Mouse (Mus musculus) heart, embryonic 13.5 days (tissue): ENCODE results near the gene Fhod1. TPM values are rescaled to one million over a fixed set of nuclear protein-coding genes. Genes with fewer than 3 reads are reported as not detected.
A peak's percentile ranks its signal among the peaks of the same experiment; 100 is the strongest.

Experiments used
- ATAC-seq: fragments of 200-750 bp; cut with Nextera tagmentation; 2 replicates; pipeline ENCODE4 v1.8.0; 2017; ENCODE audit warnings: moderate TSS enrichment; ENCODE audit not compliant: insufficient number of reproducible peaks, low FRiP score, low TSS enrichment; ENCODE audit errors: extremely low read depth
- H3K27ac ChIP-seq: fragments of 300-500 bp; sonication (generic); replicated peaks from 2 replicates; pipeline ENCODE4 v1.5.1; 2015; ENCODE audit warnings: moderate library complexity, mild to moderate bottlenecking, inconsistent platforms
- H3K27me3 ChIP-seq: fragments of 300-500 bp; sonication (generic); replicated peaks from 2 replicates; pipeline ENCODE4 v1.6.1; 2015; ENCODE audit warnings: mild to moderate bottlenecking, inconsistent platforms
- H3K36me3 ChIP-seq: fragments of 300-500 bp; sonication (generic); 2 replicates; pipeline ENCODE4 v1.6.1; 2015; ENCODE audit warnings: mild to moderate bottlenecking, inconsistent platforms
- H3K4me1 ChIP-seq: fragments of 300-500 bp; sonication (generic); 2 replicates; pipeline ENCODE4 v1.6.1; 2015; ENCODE audit warnings: inconsistent platforms
- H3K4me2 ChIP-seq: fragments of 300-500 bp; sonication (generic); 2 replicates; pipeline ENCODE4 v1.6.1; 2015; ENCODE audit warnings: inconsistent platforms, mild to moderate bottlenecking, moderate library complexity
- H3K4me3 ChIP-seq: fragments of 300-500 bp; sonication (generic); 2 replicates; pipeline ENCODE4 v1.5.1; 2015; ENCODE audit warnings: moderate library complexity, mild to moderate bottlenecking, inconsistent platforms
- H3K9ac ChIP-seq: fragments of 300-500 bp; sonication (generic); 2 replicates; pipeline ENCODE4 v1.6.1; 2015; ENCODE audit warnings: inconsistent platforms, mild to moderate bottlenecking, moderate library complexity
- H3K9me3 ChIP-seq: fragments of 300-500 bp; sonication (generic); 2 replicates; pipeline ENCODE4 v1.6.1; 2016; ENCODE audit warnings: inconsistent platforms
- WGBS: fragments of 180-500 bp; shearing (Covaris S2); methylation state at CpG from one replicate; pipeline ENCODE4 v1.1.7; 2015; ENCODE audit warnings: mixed read lengths; 5-methylcytosine and 5-hydroxymethylcytosine counted together
- microRNA counts: library from miRNA; unstranded; fragments of <30 nt; microRNA quantifications from one replicate; lab custom pipeline; 2016
- microRNA-seq: library from miRNA; unstranded; fragments of <30 nt; microRNA quantifications from one replicate; pipeline ENCODE4, GENCODE M21; 2016
- polyA plus RNA-seq: library from polyadenylated mRNA; unstranded; fragments of >200 nt; fragmentation: Nextera tagmentation; extraction: Ambion mirVana; gene quantifications from 2 replicates; pipeline ENCODE4 v1.2.1, GENCODE M21; 2015

Fhod1 gene
- polyA plus RNA-seq, 1 experiment from 2014 or later, result 2.0 TPM

- no peak overlapping the region for H3K27ac ChIP-seq
- H3K4me2 ChIP-seq, result no peak overlapping the region
- 65% methylated on average over 3 of the region's 3 CpGs for WGBS
- peaks cover 20% of the 10 kb centered on the region for H3K36me3 ChIP-seq
- no peak for ATAC-seq
- H3K4me3 ChIP-seq, result no peak overlapping the region
- H3K9me3 ChIP-seq, result no peaks in the 10 kb centered on the region
- H3K4me1 ChIP-seq, result peaks cover 30% of the 10 kb centered on the region
- peaks cover 82% of the 10 kb centered on the region for H3K27me3 ChIP-seq
- H3K9ac ChIP-seq, result no peak overlapping the region
These were observed 67.2 kb downstream of the Fhod1 start for GRCm38 (mm10) chr8:105280567-105280966.

MicroRNAs encoded within 50 kb of the gene (microRNA counts, 519-probe panel; counts per million panel counts)
- microRNA mmu-miR-328 (lab: Ali Mortazavi, UCI), result 3,480 counts per million, percentile 70 among the panel's probes with 10 or more counts

Small RNA genes lying within 50 kb of the gene (microRNA-seq; reads per million reads assigned to microRNA genes)
- gene Gm27320 (not detected), gene Mir328 (295 reads per million, percentile 68 among the genes with 10 or more reads in this experiment)

Other genes starting within 250 kb of the Fhod1 start
- gene Ces4a, start 216.2 kb downstream of the Fhod1 start, polyA plus RNA-seq, result not detected in 2 replicates
- gene Cbfb, start 177.3 kb downstream of the Fhod1 start, polyA plus RNA-seq, result 39.4 and 43.0 TPM in 2 replicates
- 17.3 and 18.2 TPM in 2 replicates for gene D230025D16Rik, start 122.8 kb downstream of the Fhod1 start, polyA plus RNA-seq
- 11.8 and 14.5 TPM in 2 replicates for gene B3gnt9, start 92.8 kb downstream of the Fhod1 start, polyA plus RNA-seq
- gene Tradd, start 83.3 kb downstream of the Fhod1 start, polyA plus RNA-seq, result 18.3 and 18.8 TPM in 2 replicates
- 3.2 and 3.3 TPM in 2 replicates for gene Fbxl8, start 83.3 kb downstream of the Fhod1 start, polyA plus RNA-seq
- 0.15 TPM in 1 of 2 replicates, not detected in the other for gene Hsf4, start 78.2 kb downstream of the Fhod1 start, polyA plus RNA-seq
- gene Nol3, start 71.8 kb downstream of the Fhod1 start, polyA plus RNA-seq, result 2.5 and 2.7 TPM in 2 replicates
- gene 4931428F04Rik, start 58.1 kb downstream of the Fhod1 start, polyA plus RNA-seq, result 6.0 and 6.5 TPM in 2 replicates
- gene Exoc3l, start 51.9 kb downstream of the Fhod1 start, polyA plus RNA-seq, result 15.5 and 15.9 TPM in 2 replicates
- gene E2f4, start 50.3 kb downstream of the Fhod1 start, polyA plus RNA-seq, result 58.7 and 59.3 TPM in 2 replicates
- gene Elmo3, start 42.4 kb downstream of the Fhod1 start, polyA plus RNA-seq, result 2.3 and 2.6 TPM in 2 replicates
- 0.96 and 1.2 TPM in 2 replicates for gene Lrrc29, start 21.7 kb downstream of the Fhod1 start, polyA plus RNA-seq
- gene Tmem208, start 21.6 kb downstream of the Fhod1 start, polyA plus RNA-seq, result 75.9 and 92.9 TPM in 2 replicates
- gene Slc9a5, start 890 bp upstream of the Fhod1 start, polyA plus RNA-seq, result 1.3 and 1.4 TPM in 2 replicates
- gene Plekhg4, start 25.3 kb upstream of the Fhod1 start, polyA plus RNA-seq, result 0.23 and 0.42 TPM in 2 replicates
- gene Kctd19, start 65.5 kb upstream of the Fhod1 start, polyA plus RNA-seq, result not detected in 2 replicates
- gene Lrrc36, start 65.6 kb upstream of the Fhod1 start, polyA plus RNA-seq, result 0.08 and 0.28 TPM in 2 replicates
- gene Tppp3, start 123.6 kb upstream of the Fhod1 start, polyA plus RNA-seq, result 12.3 TPM in 2 replicates
- 21.8 and 22.3 TPM in 2 replicates for gene Zdhhc1, start 148.9 kb upstream of the Fhod1 start, polyA plus RNA-seq
- gene Hsd11b2, start 170.8 kb upstream of the Fhod1 start, polyA plus RNA-seq, result 1.2 and 1.5 TPM in 2 replicates
- gene Atp6v0d1, start 218.1 kb upstream of the Fhod1 start, polyA plus RNA-seq, result 58.1 and 60.9 TPM in 2 replicates